Mouse (Mus musculus): ENCODE data around the gene Iqsec1.

DNA sequence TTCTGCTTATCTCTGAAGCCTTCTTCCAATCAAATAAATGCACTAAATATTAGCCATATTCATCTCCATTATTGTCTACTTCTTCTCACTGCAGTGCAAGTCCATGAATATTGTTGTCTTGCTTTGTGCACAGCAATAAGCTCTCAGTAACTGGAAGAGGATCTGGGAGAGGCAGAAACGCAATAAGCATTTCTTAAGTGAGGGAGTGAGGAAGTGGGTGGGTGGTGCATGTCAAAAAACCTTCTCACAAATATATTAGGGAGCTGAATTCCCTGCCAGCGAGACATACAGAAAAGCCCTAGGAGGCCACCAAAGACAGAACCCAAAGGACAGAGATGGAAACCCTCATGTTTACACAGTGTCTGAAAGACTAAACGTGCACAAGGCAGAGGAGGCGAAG is 35.1 kb downstream of the Iqsec1 start:
- no peak for TF ChIP-seq GATA1 (IDR thresholded peaks at IDR 0.05; ENCODE audit: borderline replicate concordance, low read length)
- no peak for TF ChIP-seq FLI1 (IDR thresholded peaks at IDR 0.05; ENCODE audit: low read length)

All from megakaryocyte, embryonic 14.5 days (primary cell).